Mouse (Mus musculus): ENCODE results near the gene Helt. TPM values are rescaled to one million over a fixed set of nuclear protein-coding genes. Genes with fewer than 3 reads are reported as not detected.

Gene Helt
- not detected in 2 replicates for polyA plus RNA-seq (2015; fragmentation: Nextera tagmentation; extraction: Ambion mirVana)

GRCm38 (mm10) chr8:46294181-46294892 is at the start of gene Helt:
Gene Helt, minus strand, starts transcription at chr8:46294671.

Other genes with a start within 250 kb of the Helt start
- 30.8 and 39.2 TPM in 2 replicates for gene Cfap97, start 142.9 kb downstream of the Helt start, polyA plus RNA-seq (2015; fragmentation: Nextera tagmentation; extraction: Ambion mirVana)
- 18.2 and 22.1 TPM in 2 replicates for gene Snx25, start 142.5 kb downstream of the Helt start, polyA plus RNA-seq (2015; fragmentation: Nextera tagmentation; extraction: Ambion mirVana)
- gene Slc25a4, start 83.4 kb downstream of the Helt start, polyA plus RNA-seq (2015; fragmentation: Nextera tagmentation; extraction: Ambion mirVana): 1,295 and 1,320 TPM in 2 replicates
- 19.9 and 22.7 TPM in 2 replicates for gene Acsl1, start 176.4 kb upstream of the Helt start, polyA plus RNA-seq (2015; fragmentation: Nextera tagmentation; extraction: Ambion mirVana)